Mouse (Mus musculus): ENCODE measurements around the gene Traf4.

Gene Traf4

DNA sequence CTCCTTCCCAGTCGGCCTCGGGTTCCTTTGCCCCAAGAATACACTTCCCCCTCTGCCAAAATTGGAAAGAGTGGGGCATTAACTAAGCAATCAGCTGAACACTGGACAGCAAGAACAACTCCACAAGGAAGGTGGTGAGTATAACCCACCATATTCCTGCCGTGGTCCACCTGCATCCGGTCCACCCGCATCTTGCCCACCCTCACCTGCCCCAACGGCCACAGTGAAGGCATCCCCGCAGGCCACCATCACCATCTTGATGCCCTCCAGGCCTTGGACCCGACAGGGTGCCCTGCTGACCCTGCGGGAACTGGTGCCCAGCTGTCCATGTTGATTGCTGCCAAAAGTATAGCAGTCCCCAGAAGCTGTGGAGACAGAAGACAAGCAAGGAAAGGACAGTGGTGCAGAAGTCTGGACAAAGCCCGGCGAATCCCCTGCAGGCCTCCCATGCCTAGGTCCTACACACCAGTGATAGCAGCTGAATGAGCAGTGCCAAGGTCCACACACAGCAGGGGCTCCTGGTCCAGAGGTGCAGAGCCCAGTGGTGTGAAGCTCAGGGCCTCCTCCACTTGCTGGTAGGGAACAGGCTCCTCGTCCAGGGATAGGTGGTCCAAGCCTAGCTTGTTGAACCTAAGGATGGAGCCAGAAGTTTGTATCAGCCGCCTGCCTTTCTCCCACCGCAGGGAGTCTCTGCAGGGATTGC, 2.0 kb upstream of the Traf4 start:
- intact Hi-C loops (cut with DNase I) = no loop called here

GRCm38 (mm10) chr11:78166640-78167039, 1.3 kb upstream of the Traf4 start:
- intact Hi-C loops (cut with DNase I) = no loop called here

GRCm38 (mm10) chr11:78166161-78166560, 772 bp upstream of the Traf4 start:
- intact Hi-C loops (cut with DNase I) = no loop called here

DNA sequence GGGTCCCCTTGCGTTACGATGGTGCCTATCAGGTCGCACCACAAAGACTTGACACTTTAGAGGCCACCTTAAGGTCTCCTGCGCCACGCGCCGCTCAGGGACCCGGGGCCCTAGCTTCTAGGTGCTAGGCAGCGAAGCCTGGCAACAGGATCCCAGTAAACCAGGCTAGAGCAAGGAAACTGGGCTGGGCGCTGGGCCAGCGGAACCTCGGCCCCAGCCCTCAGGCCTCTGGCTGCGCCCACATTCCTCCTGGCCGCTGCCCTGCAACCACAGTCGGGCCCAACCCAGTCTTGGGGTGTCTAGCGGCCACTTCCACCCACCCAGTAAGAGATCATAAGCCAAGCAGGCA, 346 bp upstream of the Traf4 start:
- intact Hi-C loops (cut with DNase I) = no loop called here

- intact Hi-C loops (cut with DNase I) = no loop called here
Measured at GRCm38 (mm10) chr11:78164604-78164923, 825 bp downstream of the Traf4 start.

GRCm38 (mm10) chr11:78163681-78164603, 1.4 kb downstream of the Traf4 start:
- intact Hi-C loops (cut with DNase I) = no loop called here

DNA sequence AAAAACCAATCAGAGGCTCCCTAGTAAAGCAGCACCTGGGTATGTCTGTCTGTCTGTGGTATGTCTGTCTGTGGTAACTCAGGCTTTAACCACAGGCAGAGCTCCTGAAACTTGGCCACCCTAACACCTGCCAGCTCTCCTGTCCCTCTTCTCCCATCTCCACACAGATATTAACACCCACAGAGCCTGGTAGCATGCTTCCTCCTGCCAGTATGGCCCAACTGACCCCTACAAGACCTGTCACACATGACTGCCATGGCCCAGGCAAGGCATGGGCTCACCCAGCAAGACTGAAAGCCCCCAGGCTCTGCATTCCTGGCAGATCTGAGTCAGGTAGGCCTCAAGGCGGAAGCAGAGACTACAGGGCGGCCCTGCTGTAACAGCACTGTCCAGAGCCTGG, 2.3 kb downstream of the Traf4 start:
- intact Hi-C loops (cut with DNase I) = no loop called here

DNA sequence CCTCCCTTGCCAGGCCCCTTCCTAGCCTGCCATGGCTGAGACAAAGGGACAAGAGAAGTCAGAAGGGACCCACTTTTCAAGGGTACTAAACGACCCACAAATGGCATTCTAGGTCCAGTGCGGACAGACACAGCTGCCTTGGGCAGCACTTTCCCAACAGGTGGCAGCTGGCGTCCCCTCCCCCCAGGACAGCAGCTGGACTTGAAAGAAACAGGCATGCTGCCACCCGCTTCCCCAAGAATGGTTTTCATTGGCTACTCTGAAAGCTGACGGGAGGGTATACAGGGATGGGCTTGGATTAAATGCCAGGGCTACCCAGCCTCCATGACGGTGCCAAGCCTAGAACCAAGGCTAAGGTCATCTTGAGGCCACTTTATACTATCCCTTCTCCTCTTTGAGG, 2.9 kb downstream of the Traf4 start:
- intact Hi-C loops (cut with DNase I) = no loop called here

GRCm38 (mm10) chr11:78161968-78162367, 3.4 kb downstream of the Traf4 start:
- intact Hi-C loops (cut with DNase I) = no loop called here

DNA sequence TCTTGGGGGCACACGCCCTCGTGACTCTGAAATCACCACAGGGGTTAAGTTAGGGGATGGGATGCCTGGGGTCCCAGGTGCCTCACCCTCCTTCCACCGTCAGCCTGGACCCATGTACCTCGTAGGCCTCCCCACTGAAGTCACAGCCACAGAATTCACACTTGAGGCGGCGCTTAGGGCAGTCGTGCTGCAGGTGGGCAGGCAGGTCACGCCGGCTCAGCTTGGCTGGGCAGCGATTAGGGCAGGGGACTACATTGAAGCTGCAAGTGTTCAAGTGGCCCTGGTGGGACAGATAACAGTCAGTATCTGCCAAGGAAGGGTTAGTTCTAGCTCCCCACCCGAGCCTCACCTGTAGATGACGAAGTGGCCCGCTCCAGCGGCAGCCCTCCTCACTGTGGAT, 4.2 kb downstream of the Traf4 start:
- intact Hi-C loops (cut with DNase I) = no loop called here

DNA sequence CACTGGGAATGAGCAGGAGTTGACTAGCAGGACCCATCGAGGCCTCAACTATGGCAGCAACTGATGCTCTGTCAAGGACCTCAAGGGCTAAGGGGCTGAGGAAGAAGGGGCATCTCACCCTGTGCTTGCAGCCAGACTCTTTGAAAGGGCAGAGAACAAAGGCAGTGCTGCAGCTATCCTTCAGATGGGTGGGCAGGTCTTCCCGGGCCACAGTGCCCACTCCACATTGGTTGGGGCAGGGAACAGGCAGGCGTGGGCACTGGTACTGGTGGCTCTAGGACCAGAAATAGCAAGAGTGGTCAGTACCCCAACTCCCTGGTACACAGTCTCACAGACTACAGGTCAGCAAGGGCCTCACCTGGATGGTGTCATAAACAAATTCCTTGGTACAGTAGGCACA, 4.7 kb downstream of the Traf4 start:
- intact Hi-C loops (cut with DNase I) = no loop called here

- intact Hi-C loops (cut with DNase I) = no loop called here
Measured at GRCm38 (mm10) chr11:78160171-78160570, 5.2 kb downstream of the Traf4 start.

DNA sequence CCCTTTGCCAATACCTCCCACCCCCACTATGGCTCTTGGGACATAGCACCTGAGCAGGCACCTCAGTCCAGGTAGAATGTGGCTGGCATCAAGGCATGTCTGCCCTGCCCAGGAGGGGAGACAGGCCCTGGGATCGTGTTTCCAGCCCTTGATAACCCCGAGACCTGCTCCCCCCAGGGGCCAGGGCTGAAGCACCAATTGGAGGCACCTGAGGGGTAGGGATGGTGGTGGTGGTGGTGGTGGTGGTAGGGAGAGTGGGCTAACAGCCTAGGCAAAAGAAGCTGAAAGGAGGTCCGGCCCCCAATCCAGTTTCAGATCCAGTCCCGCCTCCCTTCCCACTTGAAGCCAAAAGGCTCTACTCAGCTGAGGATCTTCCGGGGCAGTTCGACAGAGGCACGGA, 5.8 kb downstream of the Traf4 start:
- intact Hi-C loops (cut with DNase I) = loop anchor here (2.0 kb wide), 1 partner anchor 17 kb away; the partner anchor contains the start of genes Nek8 and Tlcd1

GRCm38 (mm10) chr11:78159096-78159495, 6.3 kb downstream of the Traf4 start:
- intact Hi-C loops (cut with DNase I) = loop anchor here (2.0 kb wide), 1 partner anchor 18 kb away; the partner anchor contains the start of genes Nek8 and Tlcd1

DNA sequence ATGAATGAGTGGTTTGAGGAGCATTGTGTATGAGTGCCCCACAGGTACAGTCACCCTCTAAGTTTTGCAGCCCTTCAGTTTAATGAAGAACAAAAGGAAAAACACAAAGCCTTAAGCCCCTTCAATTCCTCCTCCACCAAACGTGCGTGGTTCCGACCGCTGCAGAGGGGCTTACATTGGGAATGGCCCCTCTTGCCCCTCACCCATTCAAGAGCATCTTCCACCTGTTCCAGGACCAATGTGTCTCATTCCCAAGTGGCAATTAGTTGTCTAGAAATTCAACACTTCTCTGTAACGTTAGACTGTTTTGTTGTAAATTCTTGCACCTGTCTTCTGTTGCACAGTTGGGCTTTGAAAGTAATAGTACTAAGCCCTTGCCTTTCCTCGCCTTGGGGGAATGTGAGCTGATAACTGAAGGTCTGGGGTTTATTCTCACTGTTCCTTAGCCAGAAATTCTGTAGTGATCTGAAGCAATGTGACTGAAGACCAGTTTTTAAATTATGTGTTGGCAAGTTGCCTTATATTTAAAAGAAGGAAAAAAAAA, 9.2 kb downstream of the Traf4 start:
- intact Hi-C loops (cut with DNase I) = no loop called here

DNA sequence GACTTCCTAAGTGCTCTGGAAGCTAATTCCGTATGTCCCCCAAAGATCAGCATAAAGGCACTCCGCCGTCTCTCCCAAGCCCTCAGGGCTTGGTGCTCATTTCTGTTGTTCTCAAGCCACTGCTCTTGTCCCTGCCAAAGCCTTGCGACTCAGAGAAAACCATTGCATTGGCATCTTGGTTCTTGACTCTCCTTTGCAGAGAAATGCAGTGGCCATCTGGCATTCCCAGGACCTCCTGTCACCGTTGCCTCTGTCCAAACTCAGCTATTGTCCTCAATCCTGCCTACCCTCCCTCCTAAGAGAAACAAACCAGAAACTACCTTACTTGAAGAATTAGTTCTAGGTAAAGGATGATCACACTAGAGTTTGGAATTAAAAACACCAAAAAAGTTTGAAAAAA, 9.7 kb downstream of the Traf4 start:
- intact Hi-C loops (cut with DNase I) = no loop called here

DNA sequence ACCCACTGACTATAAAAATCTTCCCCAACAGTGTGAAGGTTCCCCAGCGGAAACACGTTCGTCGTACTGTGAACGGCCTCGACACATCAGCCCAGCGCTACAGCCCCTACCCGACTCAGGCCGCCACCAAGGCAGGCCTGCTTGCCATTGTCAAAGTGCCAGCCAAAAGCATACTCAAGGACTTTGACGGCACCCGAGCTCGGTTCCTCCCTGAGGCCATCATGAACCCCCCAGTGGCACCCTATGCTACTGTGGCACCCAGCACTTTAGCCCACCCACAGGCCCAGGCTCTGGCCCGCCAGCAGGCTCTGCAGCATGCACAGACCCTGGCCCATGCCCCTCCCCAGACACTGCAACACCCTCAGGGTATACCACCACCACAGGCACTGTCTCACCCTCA, 11.6 kb downstream of the Traf4 start:
- intact Hi-C loops (cut with DNase I) = loop anchor here (5.0 kb wide), 2 partner anchors 56 to 91 kb away; no protein-coding TSS in a partner anchor

DNA sequence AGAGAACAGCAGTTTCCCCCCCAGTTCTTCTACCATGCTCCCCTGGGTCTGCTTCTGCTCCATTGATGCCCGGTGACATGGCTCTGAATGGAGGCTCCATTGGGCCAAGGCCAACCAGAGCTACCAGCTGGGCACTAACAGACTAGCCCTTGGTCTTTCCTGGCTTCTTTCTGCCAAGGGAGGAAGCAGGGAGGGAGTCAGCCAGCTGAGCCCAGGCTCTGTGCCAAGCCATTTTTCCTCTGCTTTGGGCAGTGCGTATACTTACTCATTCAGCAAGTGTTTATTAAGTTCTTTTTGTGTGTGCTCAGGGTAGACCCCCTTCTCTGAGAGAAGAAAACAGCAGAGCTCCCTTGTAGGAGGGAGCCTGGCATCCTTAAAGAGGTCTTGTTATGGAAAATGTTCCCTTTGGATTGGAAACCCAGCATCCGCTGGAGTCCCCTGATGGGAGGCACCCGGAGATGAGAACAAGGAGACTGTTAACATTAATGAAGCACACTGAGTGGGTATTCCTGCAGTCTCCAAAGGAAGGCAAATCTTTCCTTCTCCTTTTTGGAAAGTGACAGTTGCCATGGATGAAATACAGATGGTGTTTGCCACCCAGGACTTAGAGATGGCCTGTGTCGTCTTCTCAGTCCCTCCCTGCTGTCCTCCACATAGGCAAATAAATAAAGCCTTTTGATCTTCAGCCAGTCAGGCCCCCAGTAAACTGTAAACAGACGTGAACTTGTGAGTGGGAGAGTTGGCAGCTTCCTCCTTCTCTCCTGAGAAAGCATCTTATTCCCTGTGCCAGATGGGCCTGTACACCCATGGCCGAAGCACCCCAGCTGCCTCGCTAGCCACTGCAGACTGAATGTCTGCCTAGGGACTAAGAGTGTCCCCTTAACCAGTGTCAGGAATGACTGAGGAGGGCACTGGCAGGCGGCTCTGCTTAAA, 12.8 kb downstream of the Traf4 start:
- intact Hi-C loops (cut with DNase I) = loop anchor here (5.0 kb wide), 2 partner anchors 55 to 90 kb away; no protein-coding TSS in a partner anchor

- intact Hi-C loops (cut with DNase I) = loop anchor here (5.0 kb wide), 2 partner anchors 54 to 89 kb away; no protein-coding TSS in a partner anchor
Measured at GRCm38 (mm10) chr11:78151161-78151560, 14.2 kb downstream of the Traf4 start.

- intact Hi-C loops (cut with DNase I) = no loop called here
Measured at GRCm38 (mm10) chr11:78146707-78147543, 18.5 kb downstream of the Traf4 start.
